Mouse (Mus musculus) megakaryocyte, embryonic 14.5 days (primary cell): Measurements from ENCODE around the gene Olfr1369-ps1. TPM values are rescaled to one million over a fixed set of nuclear protein-coding genes. Genes with fewer than 3 reads are reported as not detected.

Experiments used
- H3K27me3 ChIP-seq: replicated peaks from 2 replicates; pipeline ENCODE3; 2012; ENCODE audit warnings: inconsistent platforms
- H3K36me3 ChIP-seq: replicated peaks from 2 replicates; pipeline ENCODE3; 2012; ENCODE audit warnings: low read length, inconsistent platforms, mixed read lengths
- H3K4me1 ChIP-seq: 2 replicates; pipeline ENCODE4 v1.6.1; 2012; ENCODE audit warnings: inconsistent platforms
- H3K4me3 ChIP-seq: replicated peaks from 2 replicates; pipeline ENCODE3; 2012; ENCODE audit warnings: moderate library complexity, mild to moderate bottlenecking, inconsistent platforms
- H3K9me3 ChIP-seq: 2 replicates; pipeline ENCODE4 v1.6.1; 2012; ENCODE audit warnings: inconsistent platforms
- FLI1 ChIP-seq: IDR thresholded peaks from 2 replicates; pipeline ENCODE4 v1.6.1; 2012; ENCODE audit warnings: low read length, inconsistent platforms, mixed read lengths
- GATA1 ChIP-seq: IDR thresholded peaks from 3 replicates; pipeline ENCODE4 v1.6.1; 2012; ENCODE audit warnings: mixed read lengths, low read length, inconsistent platforms, borderline replicate concordance
- polyA plus RNA-seq: library from polyadenylated mRNA; stranded (reverse); fragments of >175 nt; gene quantifications from 2 replicates; pipeline ENCODE4 v1.2.3, GENCODE M21; 2012; ENCODE audit warnings: low replicate concordance; ENCODE audit not compliant: insufficient read depth

Gene Olfr1369-ps1
- polyA plus RNA-seq, 1 experiment: not detected

DNA sequence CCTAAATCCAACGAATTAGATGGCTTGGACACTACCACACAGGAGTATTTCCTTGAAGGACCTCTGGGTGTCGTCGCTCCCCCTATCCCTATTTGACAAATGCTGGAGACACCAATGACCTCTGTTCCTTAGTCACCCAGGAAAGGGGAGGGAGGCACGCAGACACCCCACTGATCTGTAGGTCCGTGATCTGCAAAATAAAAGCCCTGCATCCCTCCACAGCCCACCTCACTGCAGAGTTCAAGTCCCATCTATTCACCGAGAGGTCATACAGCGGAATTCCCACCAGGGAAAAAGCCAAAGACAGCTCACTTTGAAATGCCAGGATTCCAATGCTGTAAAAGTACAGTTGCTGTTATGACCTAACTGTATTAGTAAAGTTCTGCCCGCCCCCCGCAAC lies 46.8 kb downstream of the Olfr1369-ps1 start:
- no peak for TF ChIP-seq GATA1
- TF ChIP-seq FLI1: no peak
- peaks cover 19% of the 10 kb centered on the region for H3K27me3 ChIP-seq
- H3K4me1 ChIP-seq: peaks cover 28% of the 10 kb centered on the region
- H3K4me3 ChIP-seq: peak overlapping the region; percentile 92
- no peaks in the 10 kb centered on the region for H3K9me3 ChIP-seq
- H3K36me3 ChIP-seq: no peaks in the 10 kb centered on the region

- H3K4me3 ChIP-seq: peak overlapping the region; percentile 92
- TF ChIP-seq GATA1 (no peak), FLI1 (no peak)
- H3K27me3 ChIP-seq: peaks cover 19% of the 10 kb centered on the region
- H3K4me1 ChIP-seq: peaks cover 30% of the 10 kb centered on the region
- H3K9me3 ChIP-seq: no peaks in the 10 kb centered on the region
- no peaks in the 10 kb centered on the region for H3K36me3 ChIP-seq
These were observed 47.6 kb downstream of the Olfr1369-ps1 start for GRCm38 (mm10) chr13:21158785-21159474.

DNA sequence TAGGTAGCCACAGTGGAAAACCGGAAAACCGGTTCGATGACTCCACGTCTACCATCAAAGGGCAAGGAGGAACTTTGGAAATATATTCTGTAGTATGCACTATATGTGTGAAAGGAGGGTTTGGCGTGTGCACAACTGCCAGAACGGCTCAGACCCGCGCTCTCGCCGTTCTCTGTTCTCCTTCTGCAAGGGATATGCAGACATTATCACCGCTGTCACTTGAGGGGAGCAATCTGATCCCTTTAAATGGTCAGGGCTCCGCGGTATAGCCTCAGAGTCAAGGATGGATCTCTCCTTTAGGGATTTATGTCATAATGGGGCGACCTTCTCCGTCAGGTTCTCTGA lies 48.2 kb downstream of the Olfr1369-ps1 start:
- peak overlapping the region; percentile 92 for H3K4me3 ChIP-seq
- no peaks in the 10 kb centered on the region for H3K36me3 ChIP-seq
- H3K9me3 ChIP-seq: no peaks in the 10 kb centered on the region
- H3K27me3 ChIP-seq: peaks cover 19% of the 10 kb centered on the region
- no peak for TF ChIP-seq GATA1
- TF ChIP-seq FLI1: no peak
- peaks cover 32% of the 10 kb centered on the region for H3K4me1 ChIP-seq

GRCm38 (mm10) chr13:21160041-21160511 lies 48.8 kb downstream of the Olfr1369-ps1 start:
- no peaks in the 10 kb centered on the region for H3K36me3 ChIP-seq
- peaks cover 21% of the 10 kb centered on the region for H3K27me3 ChIP-seq

GRCm38 (mm10) chr13:21160657-21161590 lies 49.6 kb downstream of the Olfr1369-ps1 start:
- Histone ChIP-seq H3K9me3 (no peaks in the 10 kb centered on the region), H3K27me3 (peaks cover 20% of the 10 kb centered on the region), H3K4me3 (peak overlapping the region; percentile 92), H3K36me3 (no peaks in the 10 kb centered on the region), H3K4me1 (peaks cover 32% of the 10 kb centered on the region)
- no peak for TF ChIP-seq GATA1
- no peak for TF ChIP-seq FLI1

More at GRCm38 (mm10) chr13:21160041-21160511, 48.8 kb downstream of the Olfr1369-ps1 start:
- Histone ChIP-seq H3K4me3 (peak overlapping the region; percentile 92), H3K4me1 (peaks cover 32% of the 10 kb centered on the region), H3K9me3 (no peaks in the 10 kb centered on the region)
- TF ChIP-seq GATA1 (no peak), FLI1 (no peak)

GRCm38 (mm10) chr13:21161591-21161990 lies 50.3 kb downstream of the Olfr1369-ps1 start:
- TF ChIP-seq GATA1 (no peak), FLI1 (no peak)
- H3K9me3 ChIP-seq: no peaks in the 10 kb centered on the region
- H3K27me3 ChIP-seq: peaks cover 15% of the 10 kb centered on the region
- H3K4me1 ChIP-seq: peaks cover 33% of the 10 kb centered on the region
- H3K36me3 ChIP-seq: no peaks in the 10 kb centered on the region
- H3K4me3 ChIP-seq: peak overlapping the region; percentile 48

DNA sequence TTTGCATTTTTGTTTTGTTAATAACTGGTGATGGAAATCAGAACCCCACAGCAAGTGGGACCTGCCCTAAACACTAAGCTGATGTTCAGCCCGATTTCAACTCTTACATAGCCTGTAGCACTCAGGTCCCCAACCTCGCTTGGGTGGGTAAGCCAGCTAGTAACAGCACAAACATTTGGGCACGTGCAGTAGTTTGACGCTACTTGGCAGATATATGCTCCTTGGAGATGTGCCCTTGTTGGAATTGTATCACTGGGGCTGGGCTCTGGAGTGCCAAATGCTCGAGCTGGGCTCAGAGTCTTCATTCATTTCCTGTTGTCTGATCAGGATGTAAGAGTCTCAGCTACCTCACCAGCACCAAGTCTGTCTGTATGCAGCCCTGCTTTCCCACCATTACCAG lies 51.3 kb downstream of the Olfr1369-ps1 start:
- no peaks in the 10 kb centered on the region for H3K9me3 ChIP-seq
- no peaks in the 10 kb centered on the region for H3K36me3 ChIP-seq
- TF ChIP-seq GATA1: no peak
- TF ChIP-seq FLI1: no peak
- peaks cover 33% of the 10 kb centered on the region for H3K4me1 ChIP-seq
- peak overlapping the region; percentile 56 for H3K4me3 ChIP-seq
- H3K27me3 ChIP-seq: peaks cover 11% of the 10 kb centered on the region

DNA sequence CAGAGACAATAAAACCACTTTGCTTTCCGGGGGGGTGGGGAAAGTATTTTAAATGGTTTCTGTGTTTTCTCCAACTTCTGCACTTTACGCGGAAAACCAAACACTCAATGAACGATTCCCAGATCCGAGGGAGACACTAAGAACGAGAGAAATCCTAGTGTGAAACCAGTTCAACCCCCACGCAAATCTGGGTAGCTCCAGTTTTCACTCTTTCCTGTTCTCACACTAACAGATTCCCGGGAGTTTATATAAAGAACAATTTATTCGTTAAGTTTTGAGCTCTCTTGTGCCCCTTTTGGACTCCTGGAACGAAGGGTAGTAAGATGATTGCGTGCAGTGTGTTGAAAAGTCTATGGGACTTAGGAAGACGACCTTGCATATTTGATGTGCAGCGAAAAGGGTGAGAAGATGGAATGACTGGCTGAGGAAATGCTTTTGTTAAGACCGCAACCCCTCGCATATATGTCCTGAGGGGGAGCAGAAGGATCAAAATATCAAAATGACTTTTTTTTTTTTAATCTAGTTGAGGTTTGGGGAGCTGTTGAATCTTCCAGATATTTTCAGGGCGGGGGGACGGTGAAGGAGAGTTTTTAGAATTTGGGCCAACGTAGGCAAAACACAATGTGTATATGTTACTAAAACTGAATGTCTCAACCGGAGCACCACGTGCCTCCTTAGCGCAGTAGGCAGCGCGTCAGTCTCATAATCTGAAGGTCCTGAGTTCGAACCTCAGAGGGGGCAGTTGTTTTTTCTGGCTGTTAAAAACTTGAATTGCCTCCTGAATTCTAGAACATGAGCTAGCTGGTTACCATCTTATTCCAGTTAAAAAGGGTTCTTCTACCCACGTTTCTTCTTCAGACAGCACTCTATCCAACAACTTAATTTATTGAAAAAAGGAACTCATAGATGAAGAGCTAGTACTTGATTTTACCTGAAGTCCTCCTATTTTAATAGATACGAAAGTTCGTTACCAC lies 55.9 kb downstream of the Olfr1369-ps1 start:
- TF ChIP-seq GATA1 (no peak), FLI1 (no peak)
- H3K36me3 ChIP-seq: no peaks in the 10 kb centered on the region
- peaks cover 7% of the 10 kb centered on the region for H3K27me3 ChIP-seq
- peak overlapping the region; percentile 96 for H3K4me3 ChIP-seq
- H3K4me1 ChIP-seq: peaks cover 31% of the 10 kb centered on the region
- no peaks in the 10 kb centered on the region for H3K9me3 ChIP-seq

- Histone ChIP-seq H3K4me3 (peak overlapping the region; percentile 96), H3K4me1 (peaks cover 32% of the 10 kb centered on the region), H3K27me3 (peaks cover 4% of the 10 kb centered on the region), H3K36me3 (no peaks in the 10 kb centered on the region), H3K9me3 (no peaks in the 10 kb centered on the region)
- TF ChIP-seq FLI1: no peak
- TF ChIP-seq GATA1: no peak
These were observed 56.6 kb downstream of the Olfr1369-ps1 start for GRCm38 (mm10) chr13:21167910-21168300.
